Mouse (Mus musculus): ENCODE data around the gene Ccdc167. TPM values are rescaled to one million over a fixed set of nuclear protein-coding genes. Genes with fewer than 3 reads are reported as not detected.

The Ccdc167 gene
- polyA plus RNA-seq (2012; rRNA removed; ENCODE audit: low replicate concordance): 7.2 and 11.1 TPM in 2 replicates

GRCm38 (mm10) chr17:29716732-29717445 is at the start of gene Ccdc167:
TSS of gene Ccdc167 (minus strand) at chr17:29717044.

GRCm38 (mm10) chr17:29660076-29660761 is 56.6 kb downstream of the Ccdc167 start, which contains the start of gene Cmtr1:
TSS of gene Cmtr1 (plus strand) at chr17:29660595.

Other genes with a start within 250 kb of the Ccdc167 start
- gene Pim1, start 226.3 kb downstream of the Ccdc167 start, polyA plus RNA-seq (2012; rRNA removed; ENCODE audit: low replicate concordance): 24.2 and 29.6 TPM in 2 replicates
- gene Gm17657, start 167.4 kb downstream of the Ccdc167 start, polyA plus RNA-seq (2012; rRNA removed; ENCODE audit: low replicate concordance): not detected in 2 replicates
- 15.9 and 20.6 TPM in 2 replicates for gene Tbc1d22b, start 167.3 kb downstream of the Ccdc167 start, polyA plus RNA-seq (2012; rRNA removed; ENCODE audit: low replicate concordance)
- gene Tmem217, start 164.7 kb downstream of the Ccdc167 start, polyA plus RNA-seq (2012; rRNA removed; ENCODE audit: low replicate concordance): 0.40 TPM in 1 of 2 replicates, not detected in the other
- 20.4 and 33.3 TPM in 2 replicates for gene Rnf8, start 102.3 kb downstream of the Ccdc167 start, polyA plus RNA-seq (2012; rRNA removed; ENCODE audit: low replicate concordance)
- gene Gm28043, start 102.2 kb downstream of the Ccdc167 start, polyA plus RNA-seq (2012; rRNA removed; ENCODE audit: low replicate concordance): 0.63 and 1.3 TPM in 2 replicates
- 32.4 and 44.2 TPM in 2 replicates for gene Cmtr1, start 56.4 kb downstream of the Ccdc167 start, polyA plus RNA-seq (2012; rRNA removed; ENCODE audit: low replicate concordance)

Measured in subcutaneous adipose tissue, adult 2 months (tissue).